Mouse (Mus musculus) midbrain, embryonic 16.5 days (tissue): Measurements from ENCODE around the gene Ankrd65. TPM values are rescaled to one million over a fixed set of nuclear protein-coding genes. Genes with fewer than 3 reads are reported as not detected.

Source experiments
- ATAC-seq: fragments of 200-750 bp; cut with Nextera tagmentation; 2 replicates; pipeline ENCODE4 v1.8.0; 2017; ENCODE audit warnings: moderate TSS enrichment
- H3K27ac ChIP-seq: fragments of 300-500 bp; sonication (generic); 2 replicates; pipeline ENCODE4 v1.5.1; 2014; ENCODE audit warnings: mild to moderate bottlenecking, low read length, mixed read lengths
- H3K27me3 ChIP-seq: fragments of 300-500 bp; sonication (generic); 2 replicates; pipeline ENCODE4 v1.6.1; 2014; ENCODE audit warnings: low read depth, low read length, mixed read lengths; ENCODE audit not compliant: control insufficient read depth, insufficient read depth
- H3K36me3 ChIP-seq: fragments of 300-500 bp; sonication (generic); 2 replicates; pipeline ENCODE4 v1.6.1; 2014; ENCODE audit warnings: mild to moderate bottlenecking, low read length, moderate library complexity, mixed read lengths; ENCODE audit not compliant: control insufficient read depth, insufficient read depth
- H3K4me1 ChIP-seq: fragments of 300-500 bp; sonication (generic); 2 replicates; pipeline ENCODE4 v1.6.1; 2014; ENCODE audit warnings: mild to moderate bottlenecking, low read length, mixed read lengths; ENCODE audit not compliant: control insufficient read depth, insufficient read depth
- H3K4me2 ChIP-seq: fragments of 300-500 bp; sonication (generic); 2 replicates; pipeline ENCODE4 v1.6.1; 2014; ENCODE audit warnings: mild to moderate bottlenecking, low read length, mixed read lengths
- H3K4me3 ChIP-seq: fragments of 300-500 bp; sonication (generic); 2 replicates; pipeline ENCODE4 v1.5.1; 2014; ENCODE audit warnings: low read depth, mild to moderate bottlenecking, low read length, moderate library complexity, mixed read lengths
- H3K9ac ChIP-seq: fragments of 300-500 bp; sonication (generic); 2 replicates; pipeline ENCODE4 v1.6.1; 2014; ENCODE audit warnings: low read depth, low read length, mixed read lengths
- H3K9me3 ChIP-seq: fragments of 300-500 bp; sonication (generic); replicated peaks from 2 replicates; pipeline ENCODE4 v1.6.1; 2014; ENCODE audit warnings: mild to moderate bottlenecking, low read length, mixed read lengths; ENCODE audit not compliant: control insufficient read depth, poor library complexity, severe bottlenecking
- WGBS: fragments of 180-500 bp; shearing (Covaris S2); extraction: QIAGEN DNeasy Blood & Tissue Kit; methylation state at CpG from one replicate; pipeline ENCODE4 v1.1.7; 2014; 5-methylcytosine and 5-hydroxymethylcytosine counted together
- polyA plus RNA-seq: library from polyadenylated mRNA; unstranded; fragments of >200 nt; fragmentation: Nextera tagmentation; extraction: Ambion mirVana; gene quantifications from 2 replicates; pipeline ENCODE4 v1.2.1, GENCODE M21; 2015

The Ankrd65 gene
- polyA plus RNA-seq, 1 experiment from 2014 or later = not detected

DNA sequence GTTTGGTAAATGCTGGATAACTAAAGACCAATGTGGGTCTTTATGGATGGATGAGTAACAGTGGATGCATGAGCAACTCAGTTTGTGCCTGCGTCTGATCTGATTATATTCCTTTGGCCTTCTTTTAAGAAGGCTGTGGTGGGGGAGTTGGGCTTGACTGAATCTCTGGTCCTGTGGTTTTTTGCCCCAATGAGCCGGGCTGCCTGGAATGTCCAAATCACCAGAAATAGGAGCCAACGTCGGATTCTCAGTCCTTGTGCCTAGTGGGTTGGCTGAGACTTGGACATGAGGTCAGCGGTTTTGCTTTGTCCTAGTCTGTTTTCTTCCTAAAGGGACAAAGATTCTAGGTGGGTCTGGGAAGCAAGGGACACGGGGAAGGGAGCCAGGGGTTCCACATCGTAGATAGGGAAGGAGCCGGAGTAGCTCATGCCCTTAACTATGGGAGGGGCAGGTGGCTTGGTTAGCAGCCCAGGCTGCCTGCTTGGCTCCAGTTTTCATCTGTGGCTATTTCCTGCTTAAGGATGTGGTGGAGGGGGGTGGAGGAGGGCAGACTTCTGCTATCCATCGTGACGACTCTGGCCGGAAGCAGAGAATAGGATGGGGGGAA, 47.3 kb downstream of the Ankrd65 start:
- no peak for ATAC-seq
- WGBS = 80% methylated on average over 11 of the region's 11 CpGs

DNA sequence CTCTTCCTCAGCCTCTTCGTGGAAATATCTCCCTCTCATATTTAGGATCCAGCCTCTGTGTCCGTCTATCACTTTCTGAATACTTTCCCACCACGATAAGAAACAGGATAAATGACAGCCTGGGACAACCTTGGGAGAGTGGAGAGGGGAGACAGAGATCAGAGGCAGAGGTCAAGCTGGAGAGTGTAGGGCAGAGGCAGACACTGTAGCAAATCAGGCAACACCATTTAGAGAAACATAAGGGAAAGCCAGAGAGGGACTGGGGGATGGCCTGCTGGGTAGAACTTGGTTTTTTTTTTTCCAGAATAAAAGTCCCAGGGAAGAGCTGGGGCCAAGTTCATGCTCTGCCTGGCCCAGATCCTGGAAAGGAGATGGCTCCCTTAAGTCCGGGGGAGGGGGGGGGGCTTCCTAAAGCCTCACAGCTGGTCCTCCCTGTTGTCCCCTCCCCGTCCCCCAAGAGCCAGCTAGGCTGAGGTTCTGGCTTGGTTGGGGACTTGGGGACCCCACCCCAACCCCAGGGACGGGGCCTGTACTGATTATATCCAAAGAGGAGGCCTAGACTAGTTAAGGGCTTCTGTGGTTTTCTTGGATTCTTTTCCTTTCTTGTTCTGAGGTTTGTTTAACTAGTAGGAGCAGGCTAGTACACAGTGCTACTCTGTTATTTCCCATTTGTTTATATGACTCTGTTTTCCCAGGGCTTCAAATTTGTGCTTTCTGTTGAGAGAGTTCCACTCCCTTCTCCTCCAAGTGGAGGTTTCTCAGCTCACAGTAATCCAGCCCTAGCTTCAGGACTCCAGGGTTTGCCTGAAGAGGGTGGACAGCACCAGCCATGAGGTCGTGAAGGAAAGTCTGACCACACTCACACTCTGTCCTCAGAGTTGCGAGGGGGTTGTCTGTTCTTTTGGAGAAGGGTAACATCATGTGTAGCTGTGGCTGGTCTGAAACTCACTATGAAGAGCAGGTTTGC, 48.2 kb downstream of the Ankrd65 start:
- whole genome bisulfite sequencing = 65% methylated on average over 8 of the region's 8 CpGs
- no peaks in the 10 kb centered on the region for H3K9me3 ChIP-seq
- ATAC-seq = no peak

More for the DNA sequence above, 47.3 kb downstream of the Ankrd65 start:
- no peaks in the 10 kb centered on the region for H3K9me3 ChIP-seq
- H3K27me3 ChIP-seq = peaks cover 14% of the 10 kb centered on the region
- H3K4me1 ChIP-seq = peaks cover 19% of the 10 kb centered on the region
- no peak overlapping the region for H3K4me3 ChIP-seq
- no peak overlapping the region for H3K27ac ChIP-seq
- H3K9ac ChIP-seq = no peak overlapping the region
- H3K36me3 ChIP-seq = no peaks in the 10 kb centered on the region
- H3K4me2 ChIP-seq = no peak overlapping the region

DNA sequence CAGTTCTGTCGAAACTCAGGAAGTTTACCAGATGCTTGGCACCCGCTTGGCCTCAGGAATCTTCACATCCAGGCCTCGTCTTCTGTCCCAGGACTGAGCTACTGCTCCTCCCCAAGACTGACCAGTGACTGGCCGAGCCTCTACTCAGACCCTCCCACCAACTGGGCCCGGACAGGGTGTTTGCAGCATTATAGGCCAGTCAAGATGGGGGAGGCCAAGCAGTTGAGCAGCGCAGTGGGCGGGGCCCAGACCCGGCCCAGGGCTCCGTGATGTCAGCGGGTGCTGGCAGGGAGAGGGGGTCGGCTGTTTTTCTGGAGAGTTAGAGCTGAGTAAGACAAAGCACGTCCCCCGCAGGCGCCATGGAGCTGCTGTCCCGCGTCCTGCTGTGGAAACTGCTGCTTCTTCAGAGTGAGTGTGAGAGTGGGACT, 49.3 kb downstream of the Ankrd65 start, which contains the start of gene Mxra8:
Mxra8 (plus strand) TSS at position 198 of the 428 bp plus-strand sequence.
- WGBS = 4% methylated on average over 16 of the region's 16 CpGs

More for the DNA sequence above, 48.2 kb downstream of the Ankrd65 start:
- Histone ChIP-seq H3K27ac (no peak overlapping the region), H3K27me3 (peaks cover 14% of the 10 kb centered on the region), H3K4me2 (no peak overlapping the region), H3K36me3 (no peaks in the 10 kb centered on the region), H3K4me3 (no peak overlapping the region), H3K9ac (no peak overlapping the region), H3K4me1 (peaks cover 12% of the 10 kb centered on the region)

DNA sequence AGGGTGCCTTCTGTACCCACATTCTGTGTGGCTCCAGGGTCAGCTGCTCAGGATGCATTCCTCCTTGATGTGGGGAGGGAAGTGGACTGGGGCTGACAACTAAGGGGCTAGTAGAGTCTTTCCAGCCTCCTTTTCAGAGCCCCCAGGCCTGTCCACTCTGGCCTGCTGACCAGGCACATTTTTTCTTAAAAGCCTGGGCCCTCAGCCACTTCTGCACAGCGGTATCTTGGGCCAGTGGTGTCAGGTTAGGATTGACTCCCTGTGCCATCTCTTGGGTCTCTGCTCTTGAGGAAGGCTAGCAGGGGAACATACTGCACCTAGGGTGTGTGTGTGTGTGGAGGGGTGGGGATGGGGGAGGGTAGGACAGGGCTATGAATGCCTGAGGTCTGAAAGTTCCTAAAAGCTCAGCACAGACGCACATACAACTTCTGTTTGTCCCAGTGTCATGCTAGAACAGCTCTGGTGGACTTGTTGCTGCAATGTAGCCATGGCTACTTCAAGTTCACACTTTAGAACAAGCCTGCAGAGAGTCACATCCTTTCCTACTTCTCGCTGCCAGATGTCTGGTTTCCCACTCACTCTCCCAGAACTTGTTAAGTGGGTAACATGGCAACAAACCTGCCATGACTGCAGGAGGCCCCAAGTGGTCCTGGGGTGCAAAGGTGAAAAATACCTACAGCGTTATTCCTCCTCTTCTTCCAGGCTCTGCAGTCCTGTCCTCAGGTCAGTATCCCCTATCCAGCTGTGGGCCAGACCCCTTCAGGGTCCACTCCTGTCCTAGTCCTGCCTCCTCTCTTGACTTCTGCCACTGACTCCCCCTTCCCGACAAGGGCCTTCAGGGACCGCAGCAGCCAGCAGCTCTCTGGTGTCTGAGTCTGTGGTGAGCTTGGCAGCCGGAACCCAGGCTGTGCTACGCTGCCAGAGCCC, 50.1 kb downstream of the Ankrd65 start:
- ATAC-seq = no peak
- peaks cover 14% of the 10 kb centered on the region for H3K27me3 ChIP-seq
- H3K27ac ChIP-seq = peak overlapping the region; percentile 31; the same call in 1 of the 2 replicates

More for the DNA sequence above, 49.3 kb downstream of the Ankrd65 start, which contains the start of gene Mxra8:
- ATAC-seq = peak; percentile 74; the same call in 1 of the 2 replicates
- Histone ChIP-seq H3K9ac (no peak within 1 kb of the TSS), H3K4me3 (peak within 1 kb of the TSS; percentile 3; the same call in 1 of the 2 replicates), H3K36me3 (no peaks in the 10 kb centered on the region), H3K9me3 (no peaks in the 10 kb centered on the region), H3K4me1 (peaks cover 7% of the 10 kb centered on the region), H3K27me3 (peaks cover 14% of the 10 kb centered on the region), H3K27ac (peak within 1 kb of the TSS; percentile 31; the same call in 1 of the 2 replicates), H3K4me2 (peak within 1 kb of the TSS; percentile 53)

DNA sequence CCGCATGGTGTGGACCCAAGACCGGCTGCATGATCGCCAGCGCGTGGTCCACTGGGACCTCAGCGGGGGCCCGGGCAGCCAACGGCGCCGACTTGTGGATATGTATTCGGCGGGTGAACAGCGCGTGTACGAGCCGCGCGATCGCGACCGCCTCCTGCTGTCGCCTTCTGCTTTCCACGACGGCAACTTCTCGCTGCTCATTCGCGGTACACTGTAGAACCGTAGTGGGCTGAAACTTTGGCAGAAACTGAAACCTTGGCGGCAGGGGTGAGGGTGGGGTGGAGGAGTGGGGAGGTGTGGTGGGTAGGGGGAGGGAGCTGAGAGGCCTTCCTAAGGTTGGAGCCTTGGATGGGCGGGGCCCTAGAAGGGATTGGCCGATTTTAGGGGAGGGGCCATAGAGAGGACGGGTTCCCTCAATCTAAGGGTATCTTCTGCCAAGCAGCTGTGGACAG, 50.8 kb downstream of the Ankrd65 start:
- WGBS = under 1% methylated on average over 32 of the region's 32 CpGs
- Histone ChIP-seq H3K27ac (no peak overlapping the region), H3K4me2 (peak overlapping the region; percentile 53), H3K36me3 (no peaks in the 10 kb centered on the region), H3K9me3 (no peaks in the 10 kb centered on the region), H3K9ac (peak overlapping the region; percentile 49), H3K4me3 (peak overlapping the region; percentile 27), H3K27me3 (peaks cover 14% of the 10 kb centered on the region), H3K4me1 (peaks cover 7% of the 10 kb centered on the region)
- peak; percentile 47 for ATAC-seq

More for the DNA sequence above, 50.1 kb downstream of the Ankrd65 start:
- 7% methylated on average over 8 of the region's 8 CpGs for WGBS
- H3K4me1 ChIP-seq = peaks cover 7% of the 10 kb centered on the region
- peak overlapping the region; percentile 27 for H3K4me3 ChIP-seq
- H3K9ac ChIP-seq = peak overlapping the region; percentile 49
- H3K4me2 ChIP-seq = peak overlapping the region; percentile 53
- no peaks in the 10 kb centered on the region for H3K9me3 ChIP-seq
- no peaks in the 10 kb centered on the region for H3K36me3 ChIP-seq

DNA sequence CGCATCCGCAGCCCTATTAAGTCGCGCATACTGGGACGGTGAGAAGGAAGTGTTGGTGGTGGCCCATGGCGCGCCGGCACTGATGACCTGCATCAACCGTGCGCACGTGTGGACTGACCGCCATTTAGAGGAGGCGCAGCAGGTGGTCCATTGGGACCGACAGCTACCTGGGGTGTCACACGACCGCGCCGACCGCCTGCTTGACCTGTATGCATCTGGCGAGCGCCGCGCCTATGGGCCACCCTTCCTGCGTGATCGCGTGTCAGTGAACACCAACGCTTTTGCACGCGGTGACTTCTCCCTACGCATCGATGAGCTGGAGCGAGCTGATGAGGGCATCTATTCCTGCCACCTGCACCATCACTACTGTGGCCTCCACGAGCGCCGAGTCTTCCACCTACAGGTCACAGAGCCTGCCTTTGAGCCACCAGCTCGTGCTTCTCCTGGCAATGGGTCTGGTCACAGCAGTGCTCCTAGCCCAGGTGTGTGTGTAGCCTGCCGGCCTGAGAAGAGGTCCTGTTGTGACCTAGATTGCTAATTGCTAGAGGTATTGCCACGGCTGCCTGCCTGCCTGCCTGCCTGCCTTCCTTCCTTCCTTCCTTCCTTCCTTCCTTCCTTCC, 51.5 kb downstream of the Ankrd65 start:
- Histone ChIP-seq H3K27ac (no peak overlapping the region), H3K9ac (no peak overlapping the region), H3K4me2 (peak overlapping the region; percentile 53; the same call in 1 of the 2 replicates), H3K4me1 (peaks cover 12% of the 10 kb centered on the region), H3K4me3 (no peak overlapping the region), H3K36me3 (no peaks in the 10 kb centered on the region), H3K27me3 (peaks cover 14% of the 10 kb centered on the region), H3K9me3 (no peaks in the 10 kb centered on the region)
- no peak for ATAC-seq
- WGBS = 39% methylated on average over 38 of the region's 38 CpGs

DNA sequence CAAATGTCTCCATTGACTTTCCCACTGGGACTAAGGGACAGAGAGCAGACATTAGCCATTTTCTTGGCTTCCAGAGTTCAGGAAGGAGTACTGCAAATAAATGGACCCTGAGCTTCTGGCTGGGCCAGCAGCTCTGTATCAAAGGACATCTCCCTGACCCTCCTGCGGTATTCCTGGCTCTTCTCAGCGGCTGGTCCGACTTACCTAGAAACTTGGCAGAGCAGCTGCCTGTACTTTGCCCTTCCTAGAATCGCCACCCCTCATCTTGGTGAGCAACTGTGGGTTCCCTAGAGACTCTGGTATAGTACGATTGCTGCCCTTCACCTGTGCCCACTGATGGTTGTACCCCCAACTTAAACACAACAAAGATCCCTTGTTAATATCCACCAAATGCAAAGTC, 53.0 kb downstream of the Ankrd65 start:
- H3K9ac ChIP-seq = no peak overlapping the region
- no peak overlapping the region for H3K4me3 ChIP-seq
- ATAC-seq = no peak
- no peak overlapping the region for H3K4me2 ChIP-seq
- no peaks in the 10 kb centered on the region for H3K9me3 ChIP-seq
- peaks cover 15% of the 10 kb centered on the region for H3K4me1 ChIP-seq
- 87% methylated on average over 5 of the region's 5 CpGs for WGBS
- no peak overlapping the region for H3K27ac ChIP-seq
- H3K27me3 ChIP-seq = peaks cover 14% of the 10 kb centered on the region
- H3K36me3 ChIP-seq = no peaks in the 10 kb centered on the region
